Mouse (Mus musculus) adrenal gland, adult (tissue): ENCODE results near the gene Tuba1a.
A peak's percentile ranks its signal among the peaks of the same experiment; 100 is the strongest.

Experiments
- DNase-seq, 2 experiments: peaks; one replicate each; pipeline ENCODE4 v3.0.0; 2022 to 2023; ENCODE audit warnings: low spot score in 1 of 2; ENCODE audit not compliant: inconsistent age in 2 of 2

Tuba1a gene

GRCm38 (mm10) chr15:98953401-98954356 is at the start of gene Tuba1a, which contains the start of gene Gm49450:
Gene Tuba1a, minus strand, starts transcription at chr15:98953703.
Gene Gm49450, minus strand, starts transcription at chr15:98953551.
- DNase-seq, result peak; percentile 90 to 95

GRCm38 (mm10) chr15:99001451-99001931 is 48.0 kb upstream of the Tuba1a start:
- peak; percentile 64 to 81 for DNase-seq

- DNase-seq, result peak; percentile 56 to 91
These were observed 47.2 kb upstream of the Tuba1a start for GRCm38 (mm10) chr15:99000535-99001283.

GRCm38 (mm10) chr15:98998775-98999157 is 45.3 kb upstream of the Tuba1a start:
- no peak for DNase-seq

- DNase-seq, result no peak
These were observed 44.7 kb upstream of the Tuba1a start for GRCm38 (mm10) chr15:98997938-98998774.

GRCm38 (mm10) chr15:98996840-98997239 is 43.3 kb upstream of the Tuba1a start:
- no peak for DNase-seq

GRCm38 (mm10) chr15:98994957-98995520 is 41.5 kb upstream of the Tuba1a start:
- DNase-seq, result no peak

- peak; percentile 83 to 94 for DNase-seq
These were observed 40.4 kb upstream of the Tuba1a start for GRCm38 (mm10) chr15:98993865-98994264.

GRCm38 (mm10) chr15:98993093-98993793 is 39.7 kb upstream of the Tuba1a start:
- DNase-seq, result peak; percentile 95 to 98

GRCm38 (mm10) chr15:98992086-98992912 is 38.8 kb upstream of the Tuba1a start:
- peak; percentile 71 to 87 for DNase-seq

- no peak for DNase-seq
These were observed 38.1 kb upstream of the Tuba1a start for GRCm38 (mm10) chr15:98991540-98992050.

GRCm38 (mm10) chr15:98990669-98991539 is 37.4 kb upstream of the Tuba1a start:
- no peak for DNase-seq

- DNase-seq, result no peak
These were observed 36.4 kb upstream of the Tuba1a start for GRCm38 (mm10) chr15:98989701-98990430.

- DNase-seq, result no peak
These were observed 35.3 kb upstream of the Tuba1a start for GRCm38 (mm10) chr15:98988787-98989186.

GRCm38 (mm10) chr15:98987661-98988181 is 34.2 kb upstream of the Tuba1a start:
- DNase-seq, result no peak

GRCm38 (mm10) chr15:98987077-98987630 is 33.7 kb upstream of the Tuba1a start:
- DNase-seq, result no peak
